Mouse (Mus musculus): Measurements from ENCODE around the gene Senp8. TPM values are rescaled to one million over a fixed set of nuclear protein-coding genes. Genes with fewer than 3 reads are reported as not detected.
A peak's percentile ranks its signal among the peaks of the same experiment; 100 is the strongest.

Gene Senp8
- polyA plus RNA-seq, 1 experiment from 2014 or later = 11.1 TPM

DNA sequence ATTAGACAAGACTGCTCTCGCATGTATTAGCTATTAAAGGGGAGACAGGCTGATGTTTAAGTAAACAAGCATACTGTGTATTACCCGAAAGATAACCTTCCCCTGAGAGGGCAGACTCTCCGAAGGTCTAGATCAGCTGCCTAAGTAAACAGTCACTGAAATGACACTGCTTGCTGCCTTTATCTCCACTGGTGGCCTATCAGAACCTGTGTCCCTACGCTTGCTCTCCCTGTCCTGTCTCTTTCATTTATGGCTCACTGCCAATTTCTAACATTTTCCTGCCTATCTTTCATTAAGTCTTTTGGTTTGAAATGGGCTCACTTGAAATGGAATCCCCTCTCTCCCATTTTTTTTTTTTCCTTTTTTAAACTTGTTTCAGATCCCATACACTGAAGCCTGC, 15.1 kb downstream of the Senp8 start:
- 61% methylated on average over 4 of the region's 4 CpGs for WGBS
- Histone ChIP-seq H3K36me3 (peaks cover 5% of the 10 kb centered on the region; the same call in 1 of the 2 replicates), H3K4me2 (replicated peaks) (no peak overlapping the region), H3K27me3 (no peaks in the 10 kb centered on the region), H3K27ac (no peak overlapping the region), H3K4me3 (no peak overlapping the region), H3K4me1 (no peaks in the 10 kb centered on the region), H3K9ac (no peak overlapping the region), H3K9me3 (no peaks in the 10 kb centered on the region)
- ATAC-seq (ENCODE audit: low FRiP score, low read depth) = no peak

GRCm38 (mm10) chr9:59733075-59733474, 17.4 kb downstream of the Senp8 start:
- peaks cover 5% of the 10 kb centered on the region; the same call in 1 of the 2 replicates for H3K36me3 ChIP-seq
- no peaks in the 10 kb centered on the region for H3K4me1 ChIP-seq
- H3K9me3 ChIP-seq = no peaks in the 10 kb centered on the region
- H3K27me3 ChIP-seq = no peaks in the 10 kb centered on the region
- ATAC-seq (ENCODE audit: low FRiP score, low read depth) = no peak
- no peak overlapping the region; the same call in 1 of the 2 replicates for H3K27ac ChIP-seq
- no peak overlapping the region for H3K4me3 ChIP-seq
- H3K9ac ChIP-seq = no peak overlapping the region
- WGBS = 67% methylated on average over 6 of the region's 6 CpGs
- no peak overlapping the region for H3K4me2 ChIP-seq (replicated peaks)

DNA sequence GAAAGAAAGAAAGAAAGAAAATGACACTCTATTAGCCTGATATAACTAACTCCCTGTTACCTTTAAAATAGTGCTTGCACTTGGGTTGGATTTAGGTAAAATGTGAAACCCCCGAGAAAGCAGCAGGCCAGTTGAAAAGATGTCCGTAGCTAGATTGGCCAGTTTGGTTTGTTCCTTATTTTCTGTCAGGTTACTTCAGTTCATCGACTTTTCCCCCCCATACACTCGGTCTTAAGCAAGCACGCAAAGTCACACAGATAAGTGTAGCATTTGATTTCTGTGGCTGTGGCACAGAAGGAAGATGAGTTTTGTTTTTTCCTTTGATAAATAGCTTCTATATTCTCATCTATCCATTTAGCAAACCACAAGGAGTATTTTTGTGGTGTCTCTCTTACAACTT, 19.4 kb downstream of the Senp8 start:
- H3K27me3 ChIP-seq = no peaks in the 10 kb centered on the region
- H3K27ac ChIP-seq = no peak overlapping the region
- no peak for ATAC-seq (ENCODE audit: low FRiP score, low read depth)
- H3K4me1 ChIP-seq = no peaks in the 10 kb centered on the region
- H3K9me3 ChIP-seq = no peaks in the 10 kb centered on the region
- H3K4me3 ChIP-seq = no peak overlapping the region
- H3K4me2 ChIP-seq (replicated peaks) = no peak overlapping the region
- 85% methylated on average over 5 of the region's 5 CpGs for WGBS
- H3K36me3 ChIP-seq = no peaks in the 10 kb centered on the region
- H3K9ac ChIP-seq = no peak overlapping the region

GRCm38 (mm10) chr9:59727569-59728286, 22.8 kb downstream of the Senp8 start:
- H3K4me1 ChIP-seq = peaks cover 21% of the 10 kb centered on the region
- no peak; the same call in 1 of the 2 replicates for ATAC-seq (ENCODE audit: low FRiP score, low read depth)
- WGBS = 80% methylated on average over 11 of the region's 11 CpGs

DNA sequence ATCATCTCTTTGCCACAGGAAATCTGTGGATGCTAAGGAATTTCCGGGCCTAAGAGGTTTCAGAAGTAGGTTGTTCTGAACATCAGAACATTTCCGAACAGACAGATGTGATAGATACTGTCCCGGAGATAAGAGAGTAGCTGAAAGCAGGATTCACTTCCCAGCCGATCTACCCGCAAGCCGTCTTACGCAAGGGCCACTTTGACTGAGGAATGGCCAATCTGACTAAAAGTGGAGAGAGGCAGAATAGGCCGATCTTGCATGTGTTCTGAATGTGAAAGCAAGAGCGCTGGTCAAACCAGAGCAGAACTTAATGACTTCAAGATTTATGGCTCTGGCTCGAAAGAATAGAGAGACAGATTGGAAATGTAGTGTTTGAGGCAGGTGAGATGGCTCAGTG, 25.0 kb downstream of the Senp8 start:
- H3K36me3 ChIP-seq = no peaks in the 10 kb centered on the region
- no peak overlapping the region for H3K4me2 ChIP-seq (replicated peaks)
- H3K9ac ChIP-seq = no peak overlapping the region
- ATAC-seq (ENCODE audit: low FRiP score, low read depth) = no peak
- no peaks in the 10 kb centered on the region for H3K9me3 ChIP-seq
- WGBS = 73% methylated on average over 10 of the region's 10 CpGs
- no peaks in the 10 kb centered on the region for H3K27me3 ChIP-seq
- no peak overlapping the region for H3K4me3 ChIP-seq
- H3K27ac ChIP-seq = no peak overlapping the region
- peaks cover 21% of the 10 kb centered on the region for H3K4me1 ChIP-seq

More at GRCm38 (mm10) chr9:59727569-59728286, 22.8 kb downstream of the Senp8 start:
- no peak overlapping the region for H3K27ac ChIP-seq
- H3K9ac ChIP-seq = no peak overlapping the region
- no peaks in the 10 kb centered on the region for H3K9me3 ChIP-seq
- no peak overlapping the region for H3K4me3 ChIP-seq
- no peak overlapping the region for H3K4me2 ChIP-seq (replicated peaks)
- no peaks in the 10 kb centered on the region for H3K27me3 ChIP-seq
- no peaks in the 10 kb centered on the region for H3K36me3 ChIP-seq

- peaks cover 21% of the 10 kb centered on the region for H3K4me1 ChIP-seq
- no peak overlapping the region for H3K9ac ChIP-seq
- 41% methylated on average over 8 of the region's 8 CpGs for WGBS
- no peaks in the 10 kb centered on the region for H3K27me3 ChIP-seq
- no peak overlapping the region for H3K4me3 ChIP-seq
- no peaks in the 10 kb centered on the region for H3K36me3 ChIP-seq
- H3K9me3 ChIP-seq = no peaks in the 10 kb centered on the region
- H3K27ac ChIP-seq = peak overlapping the region; percentile 49
- peak overlapping the region; percentile 58 for H3K4me2 ChIP-seq (replicated peaks)
- peak; percentile 70 for ATAC-seq (ENCODE audit: low FRiP score, low read depth)
Measured at GRCm38 (mm10) chr9:59723791-59724442, 26.6 kb downstream of the Senp8 start.

GRCm38 (mm10) chr9:59723096-59723657, 27.3 kb downstream of the Senp8 start:
- Histone ChIP-seq H3K4me3 (0 out of 2 replicates have a peak overlapping the region, but pooled peaks have one; percentile 21), H3K36me3 (no peaks in the 10 kb centered on the region), H3K27ac (peak overlapping the region; percentile 49), H3K9ac (no peak overlapping the region; the same call in 1 of the 2 replicates), H3K4me1 (peaks cover 21% of the 10 kb centered on the region), H3K9me3 (no peaks in the 10 kb centered on the region), H3K4me2 (replicated peaks) (peak overlapping the region; percentile 58), H3K27me3 (no peaks in the 10 kb centered on the region)
- WGBS = 13% methylated on average over 10 of the region's 10 CpGs
- peak; percentile 34 for ATAC-seq (ENCODE audit: low FRiP score, low read depth)

DNA sequence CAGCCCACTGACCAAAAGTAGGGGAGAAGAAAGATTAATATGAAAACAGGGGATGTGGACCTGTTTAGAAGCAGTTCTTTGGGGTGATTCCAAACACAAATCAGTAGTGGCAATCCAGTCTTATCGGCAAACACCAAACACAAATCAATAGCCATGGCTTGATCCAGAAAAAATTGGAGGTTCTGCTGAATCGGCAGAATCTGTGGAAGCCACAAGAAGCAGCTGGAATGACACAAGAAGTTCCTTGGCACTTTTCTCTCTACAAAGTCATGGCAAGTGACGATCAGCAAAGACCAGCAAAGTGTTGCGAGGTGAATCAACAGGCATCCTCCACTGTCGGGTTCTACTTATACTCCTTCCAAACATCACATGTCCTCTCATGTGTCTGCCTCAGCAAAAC, 29.4 kb downstream of the Senp8 start:
- H3K9ac ChIP-seq = no peak overlapping the region
- ATAC-seq (ENCODE audit: low FRiP score, low read depth) = no peak
- H3K4me1 ChIP-seq = peaks cover 21% of the 10 kb centered on the region
- H3K36me3 ChIP-seq = no peaks in the 10 kb centered on the region
- H3K4me3 ChIP-seq = no peak overlapping the region
- H3K9me3 ChIP-seq = no peaks in the 10 kb centered on the region
- WGBS = 80% methylated on average over 5 of the region's 5 CpGs
- no peak overlapping the region for H3K4me2 ChIP-seq (replicated peaks)
- no peaks in the 10 kb centered on the region for H3K27me3 ChIP-seq
- H3K27ac ChIP-seq = no peak overlapping the region

- WGBS = 86% methylated on average over 4 of the region's 4 CpGs
- H3K27me3 ChIP-seq = no peaks in the 10 kb centered on the region
- H3K27ac ChIP-seq = no peak overlapping the region
- no peak overlapping the region for H3K4me2 ChIP-seq (replicated peaks)
- peaks cover 1% of the 10 kb centered on the region for H3K4me1 ChIP-seq
- H3K9me3 ChIP-seq = no peaks in the 10 kb centered on the region
- no peaks in the 10 kb centered on the region for H3K36me3 ChIP-seq
- ATAC-seq (ENCODE audit: low FRiP score, low read depth) = no peak
- H3K4me3 ChIP-seq = no peak overlapping the region
- no peak overlapping the region for H3K9ac ChIP-seq
Measured at GRCm38 (mm10) chr9:59718237-59718636, 32.3 kb downstream of the Senp8 start.

- Histone ChIP-seq H3K36me3 (no peaks in the 10 kb centered on the region), H3K27ac (no peak overlapping the region), H3K4me3 (no peak overlapping the region), H3K4me1 (no peaks in the 10 kb centered on the region), H3K27me3 (no peaks in the 10 kb centered on the region), H3K9me3 (no peaks in the 10 kb centered on the region), H3K9ac (no peak overlapping the region), H3K4me2 (replicated peaks) (no peak overlapping the region)
- 64% methylated on average over 7 of the region's 7 CpGs for WGBS
- ATAC-seq (ENCODE audit: low FRiP score, low read depth) = no peak
Measured at GRCm38 (mm10) chr9:59716275-59716898, 34.1 kb downstream of the Senp8 start.

DNA sequence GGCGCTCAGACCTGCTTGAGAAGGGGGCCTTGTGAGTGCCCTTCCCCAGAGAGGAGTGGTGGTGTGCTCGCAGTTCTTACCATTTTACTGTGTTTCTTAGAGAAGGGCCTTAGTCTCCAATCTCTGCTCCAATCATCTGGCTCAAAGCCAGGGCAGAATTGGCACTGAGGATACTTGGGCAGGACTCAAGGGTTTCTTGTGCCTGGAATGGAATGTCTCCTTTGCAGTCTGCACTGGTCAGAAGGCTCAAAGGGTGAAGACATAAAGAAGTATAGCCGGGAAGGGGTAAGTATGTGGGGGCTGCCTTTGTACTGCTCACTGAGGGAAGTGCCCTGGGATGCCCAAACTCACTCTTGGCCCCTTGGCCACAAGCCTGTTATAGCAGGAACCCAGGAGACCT, 41.3 kb downstream of the Senp8 start:
- no peak for ATAC-seq (ENCODE audit: low FRiP score, low read depth)
- Histone ChIP-seq H3K9me3 (no peaks in the 10 kb centered on the region), H3K4me3 (no peak overlapping the region), H3K27me3 (no peaks in the 10 kb centered on the region), H3K4me1 (no peaks in the 10 kb centered on the region), H3K36me3 (no peaks in the 10 kb centered on the region), H3K4me2 (replicated peaks) (no peak overlapping the region), H3K27ac (no peak overlapping the region), H3K9ac (no peak overlapping the region)
- WGBS = 88% methylated on average over 3 of the region's 3 CpGs
